Mouse (Mus musculus): ENCODE results near the gene E2f4. TPM values are rescaled to one million over a fixed set of nuclear protein-coding genes. Genes with fewer than 3 reads are reported as not detected.

E2f4 gene
- polyA plus RNA-seq, 1 experiment from 2014 or later: 43.5 TPM

GRCm38 (mm10) chr8:105338992-105339391 lies 41.5 kb downstream of the E2f4 start:
- Histone ChIP-seq H3K4me1 (replicated peaks; ENCODE audit: control insufficient read depth, insufficient read depth, low read length) (no peaks in the 10 kb centered on the region), H3K4me2 (replicated peaks) (no peak overlapping the region), H3K9me3 (ENCODE audit: control insufficient read depth, low read length) (no peaks in the 10 kb centered on the region), H3K27me3 (ENCODE audit: control insufficient read depth, insufficient read depth, low read length) (no peaks in the 10 kb centered on the region), H3K27ac (no peak overlapping the region), H3K36me3 (replicated peaks; ENCODE audit: control insufficient read depth, insufficient read depth) (peaks cover 11% of the 10 kb centered on the region; the same call in 1 of the 2 replicates), H3K9ac (no peak overlapping the region), H3K4me3 (replicated peaks; ENCODE audit: low read length) (no peak overlapping the region)
- ATAC-seq (ENCODE audit: low FRiP score): no peak
- WGBS: 65% methylated on average over 4 of the region's 4 CpGs
- DNase-seq (ENCODE audit: low spot score): no peak

DNA sequence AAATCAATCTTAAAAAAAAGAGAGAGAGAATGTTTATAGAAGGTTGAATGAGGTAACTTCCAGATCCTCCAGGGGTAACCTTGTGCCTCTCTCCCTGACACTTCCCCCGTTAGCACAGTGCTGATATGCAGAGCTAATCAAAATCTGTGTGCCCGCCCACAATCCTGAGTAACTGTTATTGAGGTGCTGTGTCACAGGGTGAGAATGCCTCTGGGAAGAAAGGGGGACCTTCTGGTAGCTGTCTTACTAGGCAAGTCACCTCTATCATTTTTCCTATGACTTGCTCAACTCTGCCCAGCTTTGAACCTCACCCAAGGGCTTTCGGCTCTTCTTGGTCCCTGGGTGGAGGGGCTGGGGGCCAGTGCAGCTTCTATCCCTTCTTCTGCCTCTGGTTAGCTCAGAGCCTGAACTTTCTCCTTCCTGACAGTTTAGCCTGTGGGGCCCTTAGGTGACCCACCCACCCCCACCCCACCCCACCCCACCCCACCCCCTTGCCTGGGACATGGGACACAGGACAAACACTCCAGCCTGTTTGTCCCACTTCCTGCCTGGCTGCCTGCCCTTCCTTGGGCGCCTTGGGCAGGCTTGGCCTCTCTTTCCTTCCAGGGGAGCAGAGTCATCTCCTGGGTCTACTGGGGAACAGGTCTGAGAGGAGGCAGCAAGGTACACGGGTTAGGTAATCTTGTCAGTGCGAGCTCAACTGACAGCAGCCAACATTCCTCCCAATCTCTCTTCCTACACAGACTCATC lies 42.6 kb downstream of the E2f4 start:
- H3K4me1 ChIP-seq (replicated peaks; ENCODE audit: control insufficient read depth, insufficient read depth, low read length): no peaks in the 10 kb centered on the region
- no peak overlapping the region for H3K9ac ChIP-seq
- DNase-seq (ENCODE audit: low spot score) (no peak), ATAC-seq (ENCODE audit: low FRiP score) (no peak)
- no peak overlapping the region for H3K4me3 ChIP-seq (replicated peaks; ENCODE audit: low read length)
- H3K36me3 ChIP-seq (replicated peaks; ENCODE audit: control insufficient read depth, insufficient read depth): 0 out of 2 replicates have a peak, but pooled peaks cover under 1% of the 10 kb centered on the region
- WGBS: 84% methylated on average over 6 of the region's 6 CpGs
- H3K27me3 ChIP-seq (ENCODE audit: control insufficient read depth, insufficient read depth, low read length): no peaks in the 10 kb centered on the region
- no peak overlapping the region for H3K4me2 ChIP-seq (replicated peaks)
- H3K9me3 ChIP-seq (ENCODE audit: control insufficient read depth, low read length): no peaks in the 10 kb centered on the region
- H3K27ac ChIP-seq: no peak overlapping the region

- no peak for ATAC-seq (ENCODE audit: low FRiP score)
- Histone ChIP-seq H3K4me2 (replicated peaks) (no peak overlapping the region), H3K4me3 (replicated peaks; ENCODE audit: low read length) (no peak overlapping the region), H3K9me3 (ENCODE audit: control insufficient read depth, low read length) (no peaks in the 10 kb centered on the region), H3K27me3 (ENCODE audit: control insufficient read depth, insufficient read depth, low read length) (peaks cover 3% of the 10 kb centered on the region; the same call in 1 of the 2 replicates), H3K36me3 (replicated peaks; ENCODE audit: control insufficient read depth, insufficient read depth) (no peaks in the 10 kb centered on the region), H3K27ac (no peak overlapping the region), H3K4me1 (replicated peaks; ENCODE audit: control insufficient read depth, insufficient read depth, low read length) (no peaks in the 10 kb centered on the region), H3K9ac (no peak overlapping the region)
- 44% methylated on average over 8 of the region's 8 CpGs for WGBS
- DNase-seq (ENCODE audit: low spot score): no peak
These were observed 43.9 kb downstream of the E2f4 start for GRCm38 (mm10) chr8:105341399-105341798.

GRCm38 (mm10) chr8:105342768-105343167 lies 45.3 kb downstream of the E2f4 start:
- no peak overlapping the region for H3K9ac ChIP-seq
- H3K27me3 ChIP-seq (ENCODE audit: control insufficient read depth, insufficient read depth, low read length): peaks cover 15% of the 10 kb centered on the region; the same call in 1 of the 2 replicates
- ATAC-seq (ENCODE audit: low FRiP score): no peak
- H3K4me2 ChIP-seq (replicated peaks): no peak overlapping the region
- no peak for DNase-seq (ENCODE audit: low spot score)
- no peak overlapping the region for H3K4me3 ChIP-seq (replicated peaks; ENCODE audit: low read length)
- H3K4me1 ChIP-seq (replicated peaks; ENCODE audit: control insufficient read depth, insufficient read depth, low read length): peaks cover 4% of the 10 kb centered on the region; the same call in 1 of the 2 replicates
- H3K9me3 ChIP-seq (ENCODE audit: control insufficient read depth, low read length): no peaks in the 10 kb centered on the region
- H3K27ac ChIP-seq: no peak overlapping the region
- H3K36me3 ChIP-seq (replicated peaks; ENCODE audit: control insufficient read depth, insufficient read depth): no peaks in the 10 kb centered on the region
- WGBS: 81% methylated on average over 4 of the region's 4 CpGs

DNA sequence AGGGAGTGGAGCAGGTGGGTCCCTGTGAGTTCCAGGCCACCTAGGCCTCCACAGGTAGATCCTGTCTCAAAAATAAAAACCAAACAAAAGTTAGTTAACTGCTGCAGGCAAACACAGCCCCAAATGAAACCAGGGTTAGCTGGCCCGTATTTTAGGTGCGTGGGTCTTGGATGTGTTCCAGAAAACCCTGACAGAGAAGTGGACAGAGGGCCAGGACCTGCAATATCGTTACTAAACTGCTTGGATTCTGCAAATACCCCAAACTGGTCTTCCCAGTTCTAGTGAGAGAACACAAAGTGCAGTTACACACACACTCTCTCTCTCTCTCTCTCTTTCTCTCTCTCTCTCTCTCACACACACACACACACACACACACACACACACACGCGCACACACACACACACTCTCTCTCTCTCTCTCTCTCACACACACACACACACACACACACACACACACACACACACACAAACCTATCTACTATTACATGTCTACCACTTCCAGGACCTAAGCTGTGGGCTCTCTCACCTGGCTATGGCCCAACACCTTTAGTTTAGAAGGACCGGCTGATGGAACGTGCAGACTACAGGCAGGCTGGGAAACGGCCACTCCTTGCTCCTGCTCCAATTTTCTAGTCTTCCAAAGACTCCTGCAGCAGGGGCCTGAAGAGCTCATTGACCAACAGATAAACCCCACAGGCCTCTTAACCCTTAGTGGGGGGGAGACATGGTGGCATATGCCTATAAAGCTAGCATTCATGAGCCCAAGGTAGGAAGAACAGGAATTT lies 46.5 kb downstream of the E2f4 start:
- peaks cover 4% of the 10 kb centered on the region; the same call in 1 of the 2 replicates for H3K4me1 ChIP-seq (replicated peaks; ENCODE audit: control insufficient read depth, insufficient read depth, low read length)
- no peak overlapping the region for H3K4me3 ChIP-seq (replicated peaks; ENCODE audit: low read length)
- peaks cover 15% of the 10 kb centered on the region; the same call in 1 of the 2 replicates for H3K27me3 ChIP-seq (ENCODE audit: control insufficient read depth, insufficient read depth, low read length)
- H3K4me2 ChIP-seq (replicated peaks): no peak overlapping the region
- no peaks in the 10 kb centered on the region for H3K36me3 ChIP-seq (replicated peaks; ENCODE audit: control insufficient read depth, insufficient read depth)
- 73% methylated on average over 8 of the region's 8 CpGs for WGBS
- DNase-seq (ENCODE audit: low spot score) (no peak), ATAC-seq (ENCODE audit: low FRiP score) (no peak)
- no peak overlapping the region for H3K27ac ChIP-seq
- no peaks in the 10 kb centered on the region for H3K9me3 ChIP-seq (ENCODE audit: control insufficient read depth, low read length)
- no peak overlapping the region for H3K9ac ChIP-seq

GRCm38 (mm10) chr8:105345061-105345975 lies 47.9 kb downstream of the E2f4 start:
- Histone ChIP-seq H3K27ac (no peak overlapping the region), H3K4me3 (replicated peaks; ENCODE audit: low read length) (no peak overlapping the region), H3K4me1 (replicated peaks; ENCODE audit: control insufficient read depth, insufficient read depth, low read length) (peaks cover 6% of the 10 kb centered on the region; the same call in 1 of the 2 replicates), H3K4me2 (replicated peaks) (no peak overlapping the region), H3K27me3 (ENCODE audit: control insufficient read depth, insufficient read depth, low read length) (peaks cover 15% of the 10 kb centered on the region; the same call in 1 of the 2 replicates), H3K36me3 (replicated peaks; ENCODE audit: control insufficient read depth, insufficient read depth) (no peaks in the 10 kb centered on the region), H3K9ac (no peak overlapping the region), H3K9me3 (ENCODE audit: control insufficient read depth, low read length) (no peaks in the 10 kb centered on the region)
- no peak for DNase-seq (ENCODE audit: low spot score)
- ATAC-seq (ENCODE audit: low FRiP score): no peak
- WGBS: 81% methylated on average over 7 of the region's 7 CpGs

GRCm38 (mm10) chr8:105346611-105347427 lies 49.4 kb downstream of the E2f4 start:
- Histone ChIP-seq H3K36me3 (replicated peaks; ENCODE audit: control insufficient read depth, insufficient read depth) (no peaks in the 10 kb centered on the region), H3K4me1 (replicated peaks; ENCODE audit: control insufficient read depth, insufficient read depth, low read length) (peaks cover 9% of the 10 kb centered on the region; the same call in 1 of the 2 replicates), H3K4me2 (replicated peaks) (peak overlapping the region; percentile 98), H3K27me3 (ENCODE audit: control insufficient read depth, insufficient read depth, low read length) (peaks cover 15% of the 10 kb centered on the region; the same call in 1 of the 2 replicates), H3K9ac (peak overlapping the region; percentile 37; the same call in 1 of the 2 replicates), H3K9me3 (ENCODE audit: control insufficient read depth, low read length) (no peaks in the 10 kb centered on the region), H3K27ac (no peak overlapping the region), H3K4me3 (replicated peaks; ENCODE audit: low read length) (peak overlapping the region; percentile 74)
- DNase-seq (ENCODE audit: low spot score) (no peak), ATAC-seq (ENCODE audit: low FRiP score) (peak; percentile 9; the same call in 1 of the 2 replicates)
- 1% methylated on average over 34 of the region's 34 CpGs for WGBS

Measured in hindbrain, embryonic 14.5 days (tissue).